Mouse (Mus musculus): ENCODE data around the gene Wfdc9.
"Not testable (repeated sequence)": the region's sequence is repeated elsewhere in the genome, so short reads cannot be mapped to it uniquely, and the experiment has no call there.

The Wfdc9 gene

DNA sequence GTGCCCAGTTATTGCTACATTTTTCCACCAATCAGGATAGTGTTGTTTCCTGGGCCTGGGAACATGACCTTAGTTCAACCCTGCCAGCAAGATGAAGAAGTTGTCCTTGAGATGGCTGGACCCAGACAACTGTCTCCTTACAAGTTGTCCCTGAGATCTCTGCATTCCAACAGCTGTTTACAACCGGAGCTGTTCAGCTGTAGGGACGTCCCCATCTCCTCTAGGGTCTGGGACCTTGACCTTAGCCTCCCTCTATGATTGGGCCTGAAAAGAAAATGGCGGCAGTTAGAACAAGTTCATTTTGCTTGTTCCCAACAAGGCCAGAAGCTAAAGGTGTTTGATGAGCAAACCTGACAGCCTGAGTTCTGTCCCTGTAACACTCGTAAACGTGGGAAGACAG lies 37.3 kb downstream of the Wfdc9 start:
- DNase-seq (ENCODE audit: low spot score in 2 of 2) = no peak

DNA sequence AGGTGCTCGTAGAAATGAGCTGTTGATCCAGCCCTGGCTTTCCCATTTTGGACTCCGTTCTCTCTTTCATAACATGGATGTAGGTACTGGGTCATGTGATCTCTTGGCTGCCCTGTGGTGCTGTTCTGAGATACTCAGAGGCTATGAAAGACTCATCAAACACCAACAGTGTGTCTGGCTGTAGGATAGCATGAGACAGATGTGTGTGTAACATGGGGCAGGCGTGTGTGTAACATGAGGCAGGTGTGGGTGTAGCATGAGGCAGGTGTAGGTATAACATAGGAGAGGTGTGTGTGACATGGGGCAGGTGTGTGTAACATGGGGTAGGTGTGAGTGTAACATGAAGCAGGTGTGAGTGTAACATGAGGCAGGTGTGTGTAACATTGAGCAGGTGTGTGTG lies 41.0 kb downstream of the Wfdc9 start:
- no peak for DNase-seq (ENCODE audit: low spot score in 2 of 2)

DNA sequence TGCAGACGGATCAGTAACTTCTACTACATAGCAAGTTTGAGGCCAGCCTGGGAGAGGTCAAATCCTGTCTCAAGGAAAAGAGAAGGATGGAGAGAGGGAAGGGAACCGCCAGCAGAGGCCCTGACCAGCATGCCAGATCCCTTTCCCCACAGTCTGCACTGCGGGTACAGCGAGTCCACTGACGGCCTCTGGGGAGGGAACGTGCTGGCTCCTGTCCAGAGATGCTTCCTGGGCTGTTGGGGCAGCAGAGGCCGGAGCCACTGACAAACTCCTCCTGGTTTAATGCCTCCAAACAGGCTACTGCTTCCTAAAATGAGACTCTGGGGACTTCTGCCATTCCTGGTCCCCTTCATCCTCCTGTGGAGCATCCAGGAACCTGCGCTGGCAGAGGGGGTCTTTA lies 42.9 kb downstream of the Wfdc9 start, which contains the start of the genes Wfdc6b and Wfdc8:
Gene Wfdc6b, plus strand, starts transcription at position 52 of the 400 bp plus-strand sequence.
Gene Wfdc8, minus strand, starts transcription at position 156 of the 400 bp plus-strand sequence.
- DNase-seq (ENCODE audit: low spot score in 2 of 2) = not testable (repeated sequence)

DNA sequence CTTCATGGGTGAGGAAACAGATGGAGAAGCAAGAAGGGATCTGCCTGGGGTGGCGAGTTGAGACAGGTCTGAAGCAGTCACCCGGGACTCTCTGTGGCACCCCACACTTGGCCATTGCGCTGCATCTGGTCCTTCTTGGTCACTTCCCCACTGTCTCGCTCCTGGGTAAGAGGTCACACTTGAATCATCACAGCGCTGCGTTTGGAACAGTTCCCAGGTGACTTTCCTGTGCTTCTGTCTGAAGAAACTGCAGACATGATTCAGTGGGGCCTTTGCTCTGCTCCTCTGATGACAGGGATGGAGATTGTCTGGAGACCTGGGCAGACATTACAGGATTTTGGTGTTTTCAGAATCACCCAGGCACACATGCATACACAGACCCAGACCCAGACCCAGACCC lies 47.6 kb downstream of the Wfdc9 start:
- no peak for DNase-seq (ENCODE audit: low spot score in 2 of 2)

DNA sequence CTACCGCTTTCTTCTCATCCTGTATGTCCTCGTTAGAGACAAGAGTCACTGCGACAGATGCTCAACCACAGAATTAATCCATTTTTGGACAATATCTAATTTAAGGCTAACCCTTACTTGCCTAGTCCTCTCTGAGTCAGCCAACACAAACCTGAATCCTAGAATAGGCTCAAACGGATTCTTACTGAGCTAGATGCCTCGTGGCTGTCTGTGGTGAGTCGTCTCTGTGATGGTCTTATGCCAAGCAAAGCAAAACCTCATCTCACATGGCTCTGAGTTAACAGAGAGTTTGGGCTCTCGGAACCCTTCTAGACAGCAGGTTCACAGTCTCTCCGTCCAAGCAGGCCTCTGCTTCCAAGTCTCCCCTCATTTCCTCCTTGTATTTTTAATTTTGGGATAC lies 52.0 kb downstream of the Wfdc9 start:
- no peak for DNase-seq (ENCODE audit: low spot score in 2 of 2)

DNA sequence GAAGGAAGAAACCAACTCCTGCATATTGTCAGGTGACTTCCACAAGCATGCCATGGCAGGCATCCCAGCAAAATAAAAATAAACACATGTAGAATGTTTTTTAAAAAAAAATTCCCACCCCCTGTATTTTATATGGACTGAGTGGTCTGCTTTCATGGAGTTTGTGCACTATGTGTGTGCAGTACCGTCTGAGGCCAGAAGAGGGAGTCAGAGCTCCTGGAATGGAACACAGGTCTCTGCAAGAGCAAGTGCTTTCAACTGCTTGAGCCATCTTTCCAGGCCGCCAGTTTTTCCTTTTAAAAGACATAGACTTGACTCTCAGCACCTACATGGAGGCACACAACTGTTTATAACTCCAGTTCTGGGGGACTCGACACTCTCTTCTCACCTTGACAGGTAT lies 52.9 kb downstream of the Wfdc9 start:
- DNase-seq (ENCODE audit: low spot score in 2 of 2) = no peak

DNA sequence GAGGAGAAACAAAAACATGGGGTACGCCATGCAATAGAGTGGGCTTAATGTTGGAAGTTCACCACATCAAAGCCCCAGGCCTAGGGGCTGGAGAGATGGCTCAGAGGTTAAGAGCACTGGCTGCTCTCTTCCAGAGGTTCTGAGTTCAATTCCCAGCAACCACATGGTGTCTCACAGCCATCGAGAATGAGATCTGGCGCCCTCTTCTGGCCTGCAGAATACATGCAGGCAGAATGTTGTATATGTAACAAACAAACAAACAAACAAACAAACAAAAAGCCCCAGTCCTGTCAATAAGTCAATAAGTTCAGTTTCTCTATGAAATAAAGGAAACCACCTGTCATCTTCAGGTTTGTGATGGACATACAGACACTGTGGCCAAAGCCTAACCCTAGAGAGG lies 56.2 kb downstream of the Wfdc9 start:
- DNase-seq (ENCODE audit: low spot score in 2 of 2) = no peak

All from spleen, postnatal 4 days (tissue).